Mouse (Mus musculus) midbrain, embryonic 11.5 days (tissue): ENCODE measurements around the gene Csf2. TPM values are rescaled to one million over a fixed set of nuclear protein-coding genes. Genes with fewer than 3 reads are reported as not detected.

Source experiments
- ATAC-seq: fragments of 200-750 bp; cut with Nextera tagmentation; 2 replicates; pipeline ENCODE4 v1.8.0; 2017; ENCODE audit warnings: moderate TSS enrichment, moderate library complexity; ENCODE audit not compliant: low FRiP score
- DNase-seq: peaks from one replicate; pipeline ENCODE4 v3.0.0; 2015; ENCODE audit warnings: low spot score; ENCODE audit errors: missing footprints
- H3K27ac ChIP-seq: fragments of 300-500 bp; sonication (generic); 2 replicates; pipeline ENCODE4 v1.5.1; 2014; ENCODE audit warnings: low read depth, low read length
- H3K27me3 ChIP-seq: fragments of 300-500 bp; sonication (generic); 2 replicates; pipeline ENCODE4 v1.6.1; 2014; ENCODE audit warnings: mild to moderate bottlenecking, low read length, moderate library complexity, mixed read lengths; ENCODE audit not compliant: control insufficient read depth, insufficient read depth
- H3K36me3 ChIP-seq: fragments of 300-500 bp; sonication (generic); 2 replicates; pipeline ENCODE4 v1.6.1; 2014; ENCODE audit warnings: mild to moderate bottlenecking, low read length, moderate library complexity, mixed read lengths; ENCODE audit not compliant: control insufficient read depth, insufficient read depth
- H3K4me1 ChIP-seq: fragments of 300-500 bp; sonication (generic); 2 replicates; pipeline ENCODE4 v1.6.1; 2014; ENCODE audit warnings: low read length; ENCODE audit not compliant: control insufficient read depth, insufficient read depth
- H3K4me2 ChIP-seq: fragments of 300-500 bp; sonication (generic); 2 replicates; pipeline ENCODE4 v1.6.1; 2014; ENCODE audit warnings: mild to moderate bottlenecking, moderate library complexity
- H3K4me3 ChIP-seq: fragments of 300-500 bp; sonication (generic); 2 replicates; pipeline ENCODE4 v1.5.1; 2014; ENCODE audit warnings: low read depth, low read length
- H3K9ac ChIP-seq: fragments of 300-500 bp; sonication (generic); 2 replicates; pipeline ENCODE4 v1.6.1; 2014; ENCODE audit warnings: low read length
- H3K9me3 ChIP-seq: fragments of 300-500 bp; sonication (generic); 2 replicates; pipeline ENCODE4 v1.6.1; 2016; ENCODE audit warnings: low read length; ENCODE audit not compliant: control insufficient read depth
- WGBS: fragments of 180-500 bp; shearing (Covaris S2); extraction: QIAGEN DNeasy Blood & Tissue Kit; methylation state at CpG from one replicate; pipeline ENCODE4 v1.1.7; 2014; 5-methylcytosine and 5-hydroxymethylcytosine counted together
- polyA plus RNA-seq: library from polyadenylated mRNA; unstranded; fragments of >200 nt; fragmentation: Nextera tagmentation; extraction: Ambion mirVana; gene quantifications from 2 replicates; pipeline ENCODE4 v1.2.1, GENCODE M21; 2014

Csf2 gene
- polyA plus RNA-seq, 1 experiment from 2014 or later: not detected

DNA sequence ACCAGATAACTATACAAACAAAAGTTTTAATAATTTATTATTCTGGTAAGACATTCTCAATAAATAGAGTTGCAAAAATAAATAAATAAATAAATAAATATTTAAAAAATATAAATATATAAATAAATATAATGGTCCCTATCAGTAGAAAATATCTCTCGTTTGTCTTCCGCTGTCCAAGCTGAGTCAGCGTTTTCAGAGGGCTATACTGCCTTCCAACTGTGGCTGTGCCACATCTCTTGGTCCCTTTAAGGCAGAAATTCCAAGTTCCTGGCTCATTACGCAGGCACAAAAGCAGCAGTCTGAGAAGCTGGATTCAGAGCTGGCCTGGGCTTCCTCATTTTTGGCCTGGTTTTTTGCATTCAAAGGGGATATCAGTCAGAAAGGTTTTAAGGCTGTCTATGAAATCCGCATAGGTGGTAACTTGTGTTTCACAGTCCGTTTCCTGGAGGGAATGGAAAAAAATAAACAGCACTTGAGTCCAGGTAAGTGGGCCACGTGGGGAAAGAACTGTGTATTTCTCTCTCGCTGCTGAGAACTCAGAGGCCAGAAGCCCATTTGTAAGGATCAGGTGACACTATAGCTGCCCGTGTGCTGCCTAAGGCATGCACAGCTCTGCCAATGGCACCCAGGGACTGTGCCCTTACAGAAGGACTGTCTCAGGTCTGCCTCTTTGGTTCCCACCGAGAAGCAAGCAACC, 2.1 kb downstream of the Csf2 start:
- ATAC-seq: no peak
- Histone ChIP-seq H3K27ac (no peak overlapping the region), H3K4me3 (no peak overlapping the region), H3K36me3 (no peaks in the 10 kb centered on the region), H3K4me1 (no peaks in the 10 kb centered on the region), H3K9me3 (no peaks in the 10 kb centered on the region), H3K27me3 (no peaks in the 10 kb centered on the region), H3K4me2 (no peak overlapping the region), H3K9ac (no peak overlapping the region)
- DNase-seq: no peak
- 81% methylated on average over 10 of the region's 10 CpGs for WGBS

GRCm38 (mm10) chr11:54244465-54244864, 5.0 kb downstream of the Csf2 start:
- no peaks in the 10 kb centered on the region for H3K36me3 ChIP-seq

GRCm38 (mm10) chr11:54242494-54242893, 7.0 kb downstream of the Csf2 start:
- H3K27me3 ChIP-seq: no peaks in the 10 kb centered on the region
- ATAC-seq (no peak), DNase-seq (no peak)
- H3K9ac ChIP-seq: no peak overlapping the region
- 86% methylated on average over 3 of the region's 3 CpGs for WGBS
- no peak overlapping the region for H3K4me3 ChIP-seq
- H3K4me2 ChIP-seq: no peak overlapping the region
- no peaks in the 10 kb centered on the region for H3K4me1 ChIP-seq
- no peaks in the 10 kb centered on the region for H3K36me3 ChIP-seq
- no peak overlapping the region for H3K27ac ChIP-seq
- H3K9me3 ChIP-seq: no peaks in the 10 kb centered on the region

More at GRCm38 (mm10) chr11:54244465-54244864, 5.0 kb downstream of the Csf2 start:
- Histone ChIP-seq H3K9me3 (no peaks in the 10 kb centered on the region), H3K27me3 (no peaks in the 10 kb centered on the region), H3K9ac (no peak overlapping the region), H3K4me2 (no peak overlapping the region), H3K4me3 (no peak overlapping the region), H3K4me1 (no peaks in the 10 kb centered on the region), H3K27ac (no peak overlapping the region)
- no peak for ATAC-seq
- 83% methylated on average over 6 of the region's 6 CpGs for WGBS
- DNase-seq: no peak

DNA sequence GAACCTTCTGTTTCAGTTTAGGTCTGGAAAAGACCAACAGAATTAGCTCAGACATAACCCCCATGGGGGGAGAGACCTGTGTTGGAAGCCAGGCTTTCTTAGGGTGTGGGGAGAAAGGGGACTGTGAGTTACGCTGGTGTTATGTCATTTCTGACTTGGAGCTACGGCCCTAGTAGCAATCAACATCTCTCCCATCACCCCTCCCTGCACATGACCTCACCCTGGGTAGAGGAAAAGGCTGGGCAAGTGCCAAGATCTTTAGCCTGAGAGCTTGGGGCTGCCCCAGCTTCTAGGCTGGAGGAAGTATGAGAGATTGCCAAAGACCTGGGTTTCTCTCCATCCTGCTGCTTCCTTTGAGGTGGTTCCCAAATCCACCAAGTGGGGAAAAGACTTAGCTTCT, 12.5 kb downstream of the Csf2 start:
- DNase-seq: no peak
- H3K9ac ChIP-seq: no peak overlapping the region
- WGBS: 78% methylated on average over 2 of the region's 2 CpGs

GRCm38 (mm10) chr11:54227478-54227877, 22.0 kb downstream of the Csf2 start:
- DNase-seq (no peak), ATAC-seq (no peak)
- H3K27ac ChIP-seq: no peak overlapping the region
- no peaks in the 10 kb centered on the region for H3K4me1 ChIP-seq
- no peak overlapping the region for H3K4me2 ChIP-seq
- H3K36me3 ChIP-seq: no peaks in the 10 kb centered on the region
- no peak overlapping the region for H3K9ac ChIP-seq
- no peak overlapping the region for H3K4me3 ChIP-seq
- H3K27me3 ChIP-seq: no peaks in the 10 kb centered on the region
- WGBS: 90% methylated on average over 2 of the region's 2 CpGs
- no peaks in the 10 kb centered on the region for H3K9me3 ChIP-seq

More for the DNA sequence above, 12.5 kb downstream of the Csf2 start:
- ATAC-seq: no peak
- H3K4me1 ChIP-seq: no peaks in the 10 kb centered on the region
- no peaks in the 10 kb centered on the region for H3K27me3 ChIP-seq
- H3K36me3 ChIP-seq: no peaks in the 10 kb centered on the region
- H3K4me3 ChIP-seq: no peak overlapping the region
- H3K27ac ChIP-seq: no peak overlapping the region
- no peaks in the 10 kb centered on the region for H3K9me3 ChIP-seq
- no peak overlapping the region for H3K4me2 ChIP-seq

GRCm38 (mm10) chr11:54224475-54224986, 24.9 kb downstream of the Csf2 start:
- H3K4me3 ChIP-seq: no peak overlapping the region
- 86% methylated on average over 5 of the region's 5 CpGs for WGBS
- H3K9ac ChIP-seq: no peak overlapping the region
- DNase-seq: no peak
- no peaks in the 10 kb centered on the region for H3K9me3 ChIP-seq
- no peak for ATAC-seq
- no peaks in the 10 kb centered on the region for H3K27me3 ChIP-seq
- H3K4me1 ChIP-seq: no peaks in the 10 kb centered on the region
- no peak overlapping the region for H3K27ac ChIP-seq
- no peak overlapping the region for H3K4me2 ChIP-seq
- no peaks in the 10 kb centered on the region for H3K36me3 ChIP-seq

DNA sequence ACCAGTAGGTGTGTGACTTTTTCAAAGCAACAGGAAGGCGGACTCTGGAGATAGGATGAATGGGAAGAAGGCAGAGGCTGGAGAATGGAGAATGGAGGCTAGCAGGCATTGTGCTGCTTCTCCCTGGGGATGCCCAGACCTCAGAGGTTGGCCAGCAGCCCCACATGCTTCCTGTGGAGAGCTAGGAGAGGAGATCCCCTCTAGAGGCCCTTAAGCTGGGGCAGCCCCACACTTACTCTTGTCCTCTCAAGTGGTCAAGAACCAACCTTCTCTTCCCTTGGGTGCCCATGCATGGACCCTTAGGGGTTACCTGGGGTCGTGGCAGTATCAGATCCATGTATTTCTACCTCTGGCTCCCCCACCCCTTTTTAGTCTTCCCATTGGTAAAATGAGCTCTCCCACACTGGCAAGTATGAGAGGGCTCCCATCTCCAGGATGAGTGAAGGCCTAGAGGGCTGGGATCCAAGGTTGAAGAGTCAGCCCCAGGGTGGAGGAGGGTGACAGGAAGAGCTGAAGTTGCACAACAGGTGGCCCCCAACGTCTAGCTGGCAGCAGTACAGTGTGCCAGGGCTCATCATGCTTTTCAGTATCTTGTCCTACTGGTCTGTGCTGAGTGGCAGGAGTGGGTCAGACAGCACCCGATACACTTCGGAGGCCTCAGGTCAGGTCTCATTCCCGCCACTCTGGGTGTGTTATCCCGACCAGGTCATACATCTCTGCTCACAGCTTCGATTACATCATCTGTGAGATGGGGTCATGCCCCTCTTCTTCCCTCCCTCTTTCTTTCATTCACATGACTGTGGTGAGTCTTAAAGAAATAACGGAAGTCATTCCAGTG, 25.6 kb downstream of the Csf2 start:
- DNase-seq (no peak), ATAC-seq (no peak)
- H3K4me3 ChIP-seq: no peak overlapping the region
- no peak overlapping the region for H3K27ac ChIP-seq
- no peaks in the 10 kb centered on the region for H3K9me3 ChIP-seq
- no peaks in the 10 kb centered on the region for H3K4me1 ChIP-seq
- H3K27me3 ChIP-seq: no peaks in the 10 kb centered on the region
- H3K9ac ChIP-seq: no peak overlapping the region
- 83% methylated on average over 9 of the region's 9 CpGs for WGBS
- no peaks in the 10 kb centered on the region for H3K36me3 ChIP-seq
- no peak overlapping the region for H3K4me2 ChIP-seq

- H3K9ac ChIP-seq: no peak overlapping the region
- H3K27me3 ChIP-seq: no peaks in the 10 kb centered on the region
- no peak overlapping the region for H3K27ac ChIP-seq
- H3K4me3 ChIP-seq: no peak overlapping the region
- ATAC-seq (no peak), DNase-seq (no peak)
- WGBS: 78% methylated on average over 6 of the region's 6 CpGs
- no peaks in the 10 kb centered on the region for H3K9me3 ChIP-seq
- H3K36me3 ChIP-seq: no peaks in the 10 kb centered on the region
- H3K4me2 ChIP-seq: no peak overlapping the region
- H3K4me1 ChIP-seq: no peaks in the 10 kb centered on the region
These were observed 29.3 kb downstream of the Csf2 start for GRCm38 (mm10) chr11:54219903-54220740.
